Mouse (Mus musculus): ENCODE results near the gene Lce3c. TPM values are rescaled to one million over a fixed set of nuclear protein-coding genes. Genes with fewer than 3 reads are reported as not detected.

Gene Lce3c
- polyA plus RNA-seq, 1 experiment from 2014 or later = not detected

Other genes with a start within 250 kb of the Lce3c start
- gene Lce1e, start 235.4 kb upstream of the Lce3c start, polyA plus RNA-seq (2016; fragmentation: Nextera tagmentation; extraction: Ambion mirVana) = not detected in 2 replicates
- not detected in 2 replicates for gene Lce1f, start 224.1 kb upstream of the Lce3c start, polyA plus RNA-seq (2016; fragmentation: Nextera tagmentation; extraction: Ambion mirVana)
- gene Gm38119, start 205.4 kb upstream of the Lce3c start, polyA plus RNA-seq (2016; fragmentation: Nextera tagmentation; extraction: Ambion mirVana) = not detected in 2 replicates
- gene Lce1g, start 192.1 kb upstream of the Lce3c start, polyA plus RNA-seq (2016; fragmentation: Nextera tagmentation; extraction: Ambion mirVana) = not detected in 2 replicates
- gene Lce1h, start 179.4 kb upstream of the Lce3c start, polyA plus RNA-seq (2016; fragmentation: Nextera tagmentation; extraction: Ambion mirVana) = not detected in 2 replicates
- gene Lce1i, start 165.6 kb upstream of the Lce3c start, polyA plus RNA-seq (2016; fragmentation: Nextera tagmentation; extraction: Ambion mirVana) = not detected in 2 replicates
- not detected in 2 replicates for gene Lce1j, start 154.0 kb upstream of the Lce3c start, polyA plus RNA-seq (2016; fragmentation: Nextera tagmentation; extraction: Ambion mirVana)
- gene Lce1k, start 136.6 kb upstream of the Lce3c start, polyA plus RNA-seq (2016; fragmentation: Nextera tagmentation; extraction: Ambion mirVana) = not detected in 2 replicates
- gene Kprp, start 117.2 kb upstream of the Lce3c start, polyA plus RNA-seq (2016; fragmentation: Nextera tagmentation; extraction: Ambion mirVana) = not detected in 2 replicates
- not detected in 2 replicates for gene Lce1l, start 93.2 kb upstream of the Lce3c start, polyA plus RNA-seq (2016; fragmentation: Nextera tagmentation; extraction: Ambion mirVana)
- not detected in 2 replicates for gene 2310050C09Rik, start 74.3 kb upstream of the Lce3c start, polyA plus RNA-seq (2016; fragmentation: Nextera tagmentation; extraction: Ambion mirVana)
- not detected in 2 replicates for gene Lce3a, start 18.3 kb upstream of the Lce3c start, polyA plus RNA-seq (2016; fragmentation: Nextera tagmentation; extraction: Ambion mirVana)
- not detected in 2 replicates for gene Lce3b, start 11.5 kb upstream of the Lce3c start, polyA plus RNA-seq (2016; fragmentation: Nextera tagmentation; extraction: Ambion mirVana)
- not detected in 2 replicates for gene Lce3d, start 12.9 kb downstream of the Lce3c start, polyA plus RNA-seq (2016; fragmentation: Nextera tagmentation; extraction: Ambion mirVana)
- gene Lce3e, start 22.6 kb downstream of the Lce3c start, polyA plus RNA-seq (2016; fragmentation: Nextera tagmentation; extraction: Ambion mirVana) = not detected in 2 replicates
- gene Lce3f, start 47.7 kb downstream of the Lce3c start, polyA plus RNA-seq (2016; fragmentation: Nextera tagmentation; extraction: Ambion mirVana) = not detected in 2 replicates
- gene Crct1, start 71.2 kb downstream of the Lce3c start, polyA plus RNA-seq (2016; fragmentation: Nextera tagmentation; extraction: Ambion mirVana) = not detected in 2 replicates
- gene Lce1m, start 74.6 kb downstream of the Lce3c start, polyA plus RNA-seq (2016; fragmentation: Nextera tagmentation; extraction: Ambion mirVana) = not detected in 2 replicates
- gene Gm4858, start 124.3 kb downstream of the Lce3c start, polyA plus RNA-seq (2016; fragmentation: Nextera tagmentation; extraction: Ambion mirVana) = not detected in 2 replicates
- gene Crnn, start 200.3 kb downstream of the Lce3c start, polyA plus RNA-seq (2016; fragmentation: Nextera tagmentation; extraction: Ambion mirVana) = not detected in 2 replicates

Data from liver, embryonic 12.5 days (tissue).